Mouse (Mus musculus): Measurements from ENCODE around the gene Ubfd1. TPM values are rescaled to one million over a fixed set of nuclear protein-coding genes. Genes with fewer than 3 reads are reported as not detected.

Ubfd1 gene
- polyA plus RNA-seq, 1 experiment from 2014 or later, result 58.5 TPM

DNA sequence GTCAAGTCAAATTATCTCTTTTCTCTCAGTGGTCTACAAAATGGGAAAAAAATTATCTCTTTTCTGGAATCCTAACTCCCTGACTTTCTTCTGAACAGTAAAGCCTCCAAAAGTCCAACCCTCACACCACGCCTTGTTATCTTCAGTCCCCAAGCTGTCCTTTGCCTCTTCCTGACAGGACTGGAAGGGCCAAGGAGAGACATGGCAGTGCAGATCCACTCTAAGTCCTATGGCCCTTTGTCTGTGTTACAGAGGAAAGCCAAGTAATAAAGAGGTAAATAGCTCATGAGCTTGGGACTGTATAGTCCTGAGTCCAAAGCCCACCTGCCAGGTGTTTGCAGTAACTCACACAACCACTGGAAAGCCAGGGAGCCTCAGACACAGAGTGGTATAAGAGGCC lies 21.3 kb upstream of the Ubfd1 start:
- WGBS, result 87% methylated on average over 1 of the region's 1 CpGs
- Histone ChIP-seq H3K27me3 (ENCODE audit: insufficient read depth, low read length) (no peaks in the 10 kb centered on the region), H3K27ac (ENCODE audit: low read length) (no peak overlapping the region), H3K4me3 (ENCODE audit: low read length) (no peak overlapping the region), H3K9me3 (ENCODE audit: low read length) (no peaks in the 10 kb centered on the region), H3K4me2 (replicated peaks; ENCODE audit: low read depth, low read length) (no peak overlapping the region), H3K4me1 (ENCODE audit: insufficient read depth, low read length) (no peaks in the 10 kb centered on the region), H3K9ac (replicated peaks; ENCODE audit: low read length) (no peak overlapping the region), H3K36me3 (ENCODE audit: insufficient read depth, low read length) (peaks cover 25% of the 10 kb centered on the region; the same call in 1 of the 2 replicates)
- ATAC-seq (ENCODE audit: low FRiP score, low TSS enrichment), result no peak

DNA sequence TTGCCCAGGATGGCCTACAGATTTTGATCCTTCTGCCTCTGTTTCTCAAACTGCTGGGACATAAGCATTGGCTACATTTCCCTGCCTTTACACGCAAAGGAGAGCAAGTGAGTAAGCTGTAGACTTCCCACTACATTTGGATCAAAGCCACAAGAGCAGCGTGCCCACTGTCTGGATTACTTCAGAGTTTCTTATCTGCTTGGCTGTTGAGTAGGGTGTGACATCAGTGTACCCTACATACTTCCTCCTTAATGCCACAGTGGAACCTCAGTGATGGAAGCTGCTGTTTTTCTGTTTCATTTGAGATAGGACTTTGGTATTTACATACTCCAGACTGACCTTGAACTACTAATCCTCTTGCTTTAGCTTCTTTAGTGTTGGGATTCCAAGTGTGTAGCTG lies 20.2 kb upstream of the Ubfd1 start:
- no peaks in the 10 kb centered on the region for H3K4me1 ChIP-seq (ENCODE audit: insufficient read depth, low read length)
- no peak for ATAC-seq (ENCODE audit: low FRiP score, low TSS enrichment)
- 89% methylated on average over 2 of the region's 2 CpGs for WGBS
- H3K4me2 ChIP-seq (replicated peaks; ENCODE audit: low read depth, low read length), result no peak overlapping the region
- H3K9ac ChIP-seq (replicated peaks; ENCODE audit: low read length), result no peak overlapping the region
- H3K4me3 ChIP-seq (ENCODE audit: low read length), result no peak overlapping the region
- H3K9me3 ChIP-seq (ENCODE audit: low read length), result no peaks in the 10 kb centered on the region
- no peak overlapping the region for H3K27ac ChIP-seq (ENCODE audit: low read length)
- no peaks in the 10 kb centered on the region for H3K27me3 ChIP-seq (ENCODE audit: insufficient read depth, low read length)
- peaks cover 27% of the 10 kb centered on the region for H3K36me3 ChIP-seq (ENCODE audit: insufficient read depth, low read length)

DNA sequence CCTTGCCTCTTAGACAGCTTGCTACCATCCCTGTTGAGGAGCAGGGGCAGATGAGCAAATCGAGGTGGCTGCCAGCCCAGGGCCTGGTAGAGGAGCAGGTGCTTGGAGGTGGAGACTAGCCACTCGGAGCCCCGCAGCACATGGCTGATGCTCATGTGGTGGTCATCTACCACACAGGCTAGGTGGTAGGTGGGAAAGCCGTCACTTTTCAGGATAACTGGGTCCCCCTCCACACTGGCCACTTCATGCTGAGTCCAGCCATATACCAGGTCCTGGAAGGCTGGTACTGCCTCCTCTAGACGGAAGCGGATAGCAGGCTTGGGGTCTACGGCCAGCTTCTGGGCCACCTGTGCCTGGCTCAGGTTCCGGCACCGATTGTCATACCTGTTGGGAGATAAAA lies 18.8 kb upstream of the Ubfd1 start:
- Histone ChIP-seq H3K4me1 (ENCODE audit: insufficient read depth, low read length) (no peaks in the 10 kb centered on the region), H3K27ac (ENCODE audit: low read length) (no peak overlapping the region), H3K27me3 (ENCODE audit: insufficient read depth, low read length) (no peaks in the 10 kb centered on the region), H3K4me3 (ENCODE audit: low read length) (no peak overlapping the region), H3K9ac (replicated peaks; ENCODE audit: low read length) (no peak overlapping the region), H3K36me3 (ENCODE audit: insufficient read depth, low read length) (peaks cover 27% of the 10 kb centered on the region), H3K9me3 (ENCODE audit: low read length) (no peaks in the 10 kb centered on the region), H3K4me2 (replicated peaks; ENCODE audit: low read depth, low read length) (no peak overlapping the region)
- 98% methylated on average over 9 of the region's 9 CpGs for WGBS
- no peak for ATAC-seq (ENCODE audit: low FRiP score, low TSS enrichment)

DNA sequence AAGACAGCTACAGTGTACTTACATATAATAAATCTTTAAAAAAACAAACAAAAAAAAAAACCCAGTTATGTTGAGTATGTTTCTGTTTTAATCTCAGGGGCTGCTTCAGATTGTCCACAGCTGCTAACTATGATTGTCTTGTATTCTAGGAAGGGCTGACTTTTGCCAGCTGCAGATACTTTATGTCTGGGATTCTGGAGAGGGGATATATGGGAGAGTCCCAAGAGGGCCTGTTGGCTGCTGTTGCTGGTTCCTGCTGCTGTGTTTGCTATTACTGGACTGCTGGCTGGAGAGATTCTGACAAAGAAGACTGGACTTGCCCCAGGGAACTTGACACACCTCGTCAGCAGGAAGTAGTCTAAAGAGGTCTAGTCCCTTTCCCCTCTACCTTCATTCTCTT lies 16.1 kb upstream of the Ubfd1 start:
- Histone ChIP-seq H3K36me3 (ENCODE audit: insufficient read depth, low read length) (peaks cover 49% of the 10 kb centered on the region), H3K27me3 (ENCODE audit: insufficient read depth, low read length) (no peaks in the 10 kb centered on the region), H3K4me3 (ENCODE audit: low read length) (no peak overlapping the region), H3K4me2 (replicated peaks; ENCODE audit: low read depth, low read length) (no peak overlapping the region), H3K9me3 (ENCODE audit: low read length) (no peaks in the 10 kb centered on the region), H3K27ac (ENCODE audit: low read length) (peak overlapping the region; percentile 51), H3K4me1 (ENCODE audit: insufficient read depth, low read length) (no peaks in the 10 kb centered on the region), H3K9ac (replicated peaks; ENCODE audit: low read length) (no peak overlapping the region)
- ATAC-seq (ENCODE audit: low FRiP score, low TSS enrichment), result 0 out of 2 replicates have a peak, but pooled peaks have one; percentile 27
- 65% methylated on average over 1 of the region's 1 CpGs for WGBS

DNA sequence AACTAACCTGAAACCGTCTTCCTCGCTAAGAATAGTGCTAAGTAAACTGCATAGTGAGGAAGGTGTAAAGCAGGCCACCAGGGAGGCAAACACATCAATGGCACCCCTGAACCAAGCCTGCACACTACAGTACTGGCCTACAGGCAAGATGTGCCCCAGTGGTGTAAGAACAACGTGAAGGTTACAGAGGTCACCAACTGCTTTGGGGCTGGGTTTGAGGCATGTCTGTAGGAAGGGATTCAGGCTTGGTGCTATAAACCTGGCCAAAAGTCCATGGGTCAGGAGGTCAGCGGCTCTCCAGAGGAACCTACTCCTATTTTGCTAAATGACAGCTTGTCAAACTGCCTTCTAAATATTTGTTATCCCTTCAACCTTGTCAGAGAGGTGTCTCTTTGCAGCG lies 10.3 kb upstream of the Ubfd1 start:
- Histone ChIP-seq H3K36me3 (ENCODE audit: insufficient read depth, low read length) (peaks cover 36% of the 10 kb centered on the region), H3K4me2 (replicated peaks; ENCODE audit: low read depth, low read length) (no peak overlapping the region), H3K27me3 (ENCODE audit: insufficient read depth, low read length) (no peaks in the 10 kb centered on the region), H3K9ac (replicated peaks; ENCODE audit: low read length) (no peak overlapping the region), H3K4me1 (ENCODE audit: insufficient read depth, low read length) (no peaks in the 10 kb centered on the region), H3K9me3 (ENCODE audit: low read length) (peaks cover 4% of the 10 kb centered on the region; the same call in 1 of the 2 replicates), H3K27ac (ENCODE audit: low read length) (no peak overlapping the region), H3K4me3 (ENCODE audit: low read length) (no peak overlapping the region)
- ATAC-seq (ENCODE audit: low FRiP score, low TSS enrichment), result no peak
- 84% methylated on average over 5 of the region's 5 CpGs for WGBS

GRCm38 (mm10) chr7:122065656-122066055 lies 1.3 kb upstream of the Ubfd1 start:
- WGBS, result 67% methylated on average over 1 of the region's 1 CpGs

GRCm38 (mm10) chr7:122066102-122066944 lies 652 bp upstream of the Ubfd1 start:
- H3K9me3 ChIP-seq (ENCODE audit: low read length), result no peaks in the 10 kb centered on the region
- H3K27ac ChIP-seq (ENCODE audit: low read length), result peak overlapping the region; percentile 97
- no peaks in the 10 kb centered on the region for H3K27me3 ChIP-seq (ENCODE audit: insufficient read depth, low read length)
- peaks cover 18% of the 10 kb centered on the region for H3K36me3 ChIP-seq (ENCODE audit: insufficient read depth, low read length)
- H3K4me2 ChIP-seq (replicated peaks; ENCODE audit: low read depth, low read length), result peak overlapping the region; percentile 69
- no peak; the same call in 1 of the 2 replicates for ATAC-seq (ENCODE audit: low FRiP score, low TSS enrichment)
- peak overlapping the region; percentile 99 for H3K4me3 ChIP-seq (ENCODE audit: low read length)
- peaks cover 17% of the 10 kb centered on the region for H3K4me1 ChIP-seq (ENCODE audit: insufficient read depth, low read length)
- H3K9ac ChIP-seq (replicated peaks; ENCODE audit: low read length), result peak overlapping the region; percentile 98
- WGBS, result 15% methylated on average over 31 of the region's 31 CpGs

More at GRCm38 (mm10) chr7:122065656-122066055, 1.3 kb upstream of the Ubfd1 start:
- peaks cover 17% of the 10 kb centered on the region for H3K4me1 ChIP-seq (ENCODE audit: insufficient read depth, low read length)
- peaks cover 15% of the 10 kb centered on the region for H3K36me3 ChIP-seq (ENCODE audit: insufficient read depth, low read length)
- H3K4me2 ChIP-seq (replicated peaks; ENCODE audit: low read depth, low read length), result peak overlapping the region; percentile 69
- peak overlapping the region; percentile 98; the same call in 1 of the 2 replicates for H3K9ac ChIP-seq (replicated peaks; ENCODE audit: low read length)
- no peak for ATAC-seq (ENCODE audit: low FRiP score, low TSS enrichment)
- H3K9me3 ChIP-seq (ENCODE audit: low read length), result no peaks in the 10 kb centered on the region
- H3K27ac ChIP-seq (ENCODE audit: low read length), result no peak overlapping the region; the same call in 1 of the 2 replicates
- H3K4me3 ChIP-seq (ENCODE audit: low read length), result peak overlapping the region; percentile 99
- H3K27me3 ChIP-seq (ENCODE audit: insufficient read depth, low read length), result no peaks in the 10 kb centered on the region

DNA sequence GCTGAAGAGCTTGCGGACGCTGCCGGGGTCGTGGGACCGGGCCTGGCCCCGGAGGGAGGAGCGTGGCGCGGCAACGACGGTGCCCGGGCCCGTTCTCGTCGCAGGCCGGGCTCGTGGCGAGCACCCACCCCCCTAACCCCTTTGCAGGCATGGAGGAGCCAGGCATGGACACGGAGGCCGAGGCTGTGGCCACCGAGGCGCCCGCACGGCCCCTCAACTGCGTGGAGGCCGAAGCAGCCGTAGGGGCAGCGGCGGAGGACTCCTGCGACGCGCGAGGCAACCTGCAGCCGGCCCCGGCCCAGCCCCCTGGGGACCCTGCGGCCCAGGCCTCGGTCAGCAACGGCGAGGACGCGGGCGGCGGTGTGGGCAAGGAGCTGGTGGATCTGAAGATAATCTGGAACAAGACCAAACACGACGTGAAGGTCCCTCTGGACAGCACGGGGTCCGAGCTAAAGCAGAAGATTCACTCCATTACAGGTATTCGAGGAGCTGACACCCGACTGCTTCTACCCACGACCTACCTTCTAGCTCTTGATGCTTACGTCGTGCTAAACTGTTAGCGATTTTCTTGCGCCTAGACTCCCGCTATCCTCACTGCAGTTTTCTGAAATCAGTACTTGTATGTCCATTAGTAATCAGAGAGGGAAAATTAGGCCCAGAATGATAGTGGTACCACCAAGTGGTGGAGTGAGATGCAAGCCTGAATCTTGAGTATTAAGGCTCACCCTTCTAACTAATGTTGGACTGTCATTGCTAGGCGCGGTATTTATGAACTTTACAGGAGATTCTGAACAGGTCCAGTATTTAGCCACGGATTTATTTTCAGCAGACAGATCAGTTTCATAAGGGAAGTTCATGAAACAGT lies 774 bp downstream of the Ubfd1 start:
- H3K27ac ChIP-seq (ENCODE audit: low read length), result peak overlapping the region; percentile 97
- H3K4me3 ChIP-seq (ENCODE audit: low read length), result peak overlapping the region; percentile 99
- H3K27me3 ChIP-seq (ENCODE audit: insufficient read depth, low read length), result no peaks in the 10 kb centered on the region
- peak overlapping the region; percentile 98 for H3K9ac ChIP-seq (replicated peaks; ENCODE audit: low read length)
- peaks cover 17% of the 10 kb centered on the region for H3K4me1 ChIP-seq (ENCODE audit: insufficient read depth, low read length)
- ATAC-seq (ENCODE audit: low FRiP score, low TSS enrichment), result peak; percentile 43
- no peaks in the 10 kb centered on the region for H3K9me3 ChIP-seq (ENCODE audit: low read length)
- peak overlapping the region; percentile 69 for H3K4me2 ChIP-seq (replicated peaks; ENCODE audit: low read depth, low read length)
- H3K36me3 ChIP-seq (ENCODE audit: insufficient read depth, low read length), result peaks cover 26% of the 10 kb centered on the region
- under 1% methylated on average over 50 of the region's 58 CpGs for WGBS

DNA sequence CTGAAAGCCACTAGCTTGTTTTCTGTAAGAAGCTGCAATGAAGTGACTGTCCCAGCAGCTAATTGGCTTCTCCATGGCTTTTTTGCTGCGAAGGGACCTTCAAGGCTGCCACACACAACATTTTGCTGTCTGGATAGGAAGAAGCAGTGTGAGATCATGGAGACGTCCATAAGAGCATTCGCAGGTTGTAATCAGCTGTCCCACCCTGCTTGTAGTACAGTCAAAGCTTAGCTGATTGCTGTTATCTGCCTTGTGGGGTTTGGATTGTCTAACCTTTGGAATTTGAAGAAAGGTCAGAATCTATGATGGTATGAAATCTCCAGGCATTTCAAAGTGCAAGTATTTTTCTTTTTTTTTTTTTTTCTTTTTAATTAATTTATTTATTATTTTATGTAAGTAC lies 7.4 kb downstream of the Ubfd1 start:
- Histone ChIP-seq H3K27me3 (ENCODE audit: insufficient read depth, low read length) (no peaks in the 10 kb centered on the region), H3K9ac (replicated peaks; ENCODE audit: low read length) (no peak overlapping the region), H3K4me2 (replicated peaks; ENCODE audit: low read depth, low read length) (no peak overlapping the region), H3K4me3 (ENCODE audit: low read length) (no peak overlapping the region), H3K4me1 (ENCODE audit: insufficient read depth, low read length) (no peaks in the 10 kb centered on the region; the same call in 1 of the 2 replicates), H3K36me3 (ENCODE audit: insufficient read depth, low read length) (peaks cover 76% of the 10 kb centered on the region), H3K9me3 (ENCODE audit: low read length) (no peaks in the 10 kb centered on the region), H3K27ac (ENCODE audit: low read length) (no peak overlapping the region)
- ATAC-seq (ENCODE audit: low FRiP score, low TSS enrichment), result no peak
- 92% methylated on average over 3 of the region's 3 CpGs for WGBS

Measured in kidney, embryonic 16.5 days (tissue).